Mouse (Mus musculus): ENCODE data around the gene Pde4c. TPM values are rescaled to one million over a fixed set of nuclear protein-coding genes. Genes with fewer than 3 reads are reported as not detected.

The Pde4c gene
- total and polyA plus RNA-seq, 2 experiments, result 10.6 to 28.0 TPM

GRCm38 (mm10) chr8:70757523-70758307 is 34.2 kb downstream of the Pde4c start:
- DNase-seq (ENCODE audit: extremely low read depth, low read depth, low spot score), result no peak
- H3K9ac ChIP-seq (ENCODE audit: low read depth, low read length), result no peak overlapping the region
- no peaks in the 10 kb centered on the region for H3K36me3 ChIP-seq (ENCODE audit: control insufficient read depth, insufficient read depth, low read length)
- no peak overlapping the region for H3K27ac ChIP-seq (replicated peaks; ENCODE audit: insufficient read depth, low read depth, low read length)
- peaks cover 4% of the 10 kb centered on the region; the same call in 1 of the 2 replicates for H3K79me2 ChIP-seq (ENCODE audit: control insufficient read depth, insufficient read depth, low read length)
- 89% methylated on average over 22 of the region's 22 CpGs for WGBS
- H3K4me3 ChIP-seq (ENCODE audit: insufficient read depth, low read depth, low read length), result no peak overlapping the region
- TF ChIP-seq POLR2A (IDR thresholded peaks at IDR 0.05; ENCODE audit: extremely low read depth, insufficient read depth, low read length), result no peak
- TF ChIP-seq CTCF (IDR thresholded peaks at IDR 0.05; ENCODE audit: low read depth, low read length), result peak; percentile 61
- peaks cover 12% of the 10 kb centered on the region for H3K4me1 ChIP-seq (ENCODE audit: control insufficient read depth, insufficient read depth, low read length)
- H3K27me3 ChIP-seq (ENCODE audit: control insufficient read depth, insufficient read depth, low read length), result no peaks in the 10 kb centered on the region

- Histone ChIP-seq H3K27me3 (ENCODE audit: control insufficient read depth, insufficient read depth, low read length) (no peaks in the 10 kb centered on the region), H3K36me3 (ENCODE audit: control insufficient read depth, insufficient read depth, low read length) (no peaks in the 10 kb centered on the region), H3K9ac (ENCODE audit: low read depth, low read length) (no peak overlapping the region), H3K4me1 (ENCODE audit: control insufficient read depth, insufficient read depth, low read length) (peaks cover 12% of the 10 kb centered on the region), H3K79me2 (ENCODE audit: control insufficient read depth, insufficient read depth, low read length) (peaks cover 4% of the 10 kb centered on the region; the same call in 1 of the 2 replicates), H3K4me3 (ENCODE audit: insufficient read depth, low read depth, low read length) (no peak overlapping the region), H3K27ac (replicated peaks; ENCODE audit: insufficient read depth, low read depth, low read length) (no peak overlapping the region)
- WGBS, result 95% methylated on average over 7 of the region's 7 CpGs
- no peak for TF ChIP-seq POLR2A (IDR thresholded peaks at IDR 0.05; ENCODE audit: extremely low read depth, insufficient read depth, low read length)
- no peak for TF ChIP-seq CTCF (IDR thresholded peaks at IDR 0.05; ENCODE audit: low read depth, low read length)
- DNase-seq (ENCODE audit: extremely low read depth, low read depth, low spot score), result no peak
Measured at GRCm38 (mm10) chr8:70758308-70758615, 34.7 kb downstream of the Pde4c start.

GRCm38 (mm10) chr8:70758616-70759561 is 35.4 kb downstream of the Pde4c start:
- H3K4me1 ChIP-seq (ENCODE audit: control insufficient read depth, insufficient read depth, low read length), result peaks cover 14% of the 10 kb centered on the region
- no peak overlapping the region for H3K4me3 ChIP-seq (ENCODE audit: insufficient read depth, low read depth, low read length)
- no peak for TF ChIP-seq POLR2A (IDR thresholded peaks at IDR 0.05; ENCODE audit: extremely low read depth, insufficient read depth, low read length)
- no peak for TF ChIP-seq CTCF (IDR thresholded peaks at IDR 0.05; ENCODE audit: low read depth, low read length)
- H3K27me3 ChIP-seq (ENCODE audit: control insufficient read depth, insufficient read depth, low read length), result no peaks in the 10 kb centered on the region
- WGBS, result 56% methylated on average over 19 of the region's 19 CpGs
- H3K27ac ChIP-seq (replicated peaks; ENCODE audit: insufficient read depth, low read depth, low read length), result no peak overlapping the region
- H3K9ac ChIP-seq (ENCODE audit: low read depth, low read length), result no peak overlapping the region
- H3K36me3 ChIP-seq (ENCODE audit: control insufficient read depth, insufficient read depth, low read length), result no peaks in the 10 kb centered on the region
- no peak for DNase-seq (ENCODE audit: extremely low read depth, low read depth, low spot score)
- peaks cover 4% of the 10 kb centered on the region; the same call in 1 of the 2 replicates for H3K79me2 ChIP-seq (ENCODE audit: control insufficient read depth, insufficient read depth, low read length)

GRCm38 (mm10) chr8:70760350-70760749 is 36.8 kb downstream of the Pde4c start:
- no peaks in the 10 kb centered on the region for H3K27me3 ChIP-seq (ENCODE audit: control insufficient read depth, insufficient read depth, low read length)
- WGBS, result 3% methylated on average over 22 of the region's 22 CpGs
- peak overlapping the region; percentile 92 for H3K9ac ChIP-seq (ENCODE audit: low read depth, low read length)
- H3K27ac ChIP-seq (replicated peaks; ENCODE audit: insufficient read depth, low read depth, low read length), result peak overlapping the region; percentile 54
- H3K4me3 ChIP-seq (ENCODE audit: insufficient read depth, low read depth, low read length), result peak overlapping the region; percentile 71
- no peak for DNase-seq (ENCODE audit: extremely low read depth, low read depth, low spot score)
- no peak for TF ChIP-seq POLR2A (IDR thresholded peaks at IDR 0.05; ENCODE audit: extremely low read depth, insufficient read depth, low read length)
- no peak for TF ChIP-seq CTCF (IDR thresholded peaks at IDR 0.05; ENCODE audit: low read depth, low read length)
- no peaks in the 10 kb centered on the region for H3K36me3 ChIP-seq (ENCODE audit: control insufficient read depth, insufficient read depth, low read length)
- no peaks in the 10 kb centered on the region for H3K79me2 ChIP-seq (ENCODE audit: control insufficient read depth, insufficient read depth, low read length)
- peaks cover 14% of the 10 kb centered on the region for H3K4me1 ChIP-seq (ENCODE audit: control insufficient read depth, insufficient read depth, low read length)

GRCm38 (mm10) chr8:70760775-70761406 is 37.4 kb downstream of the Pde4c start, which contains the start of gene Mpv17l2:
Mpv17l2 (minus strand) TSS chr8:70760946.
- DNase-seq (ENCODE audit: extremely low read depth, low read depth, low spot score), result peak; percentile 98

More at GRCm38 (mm10) chr8:70760775-70761406, 37.4 kb downstream of the Pde4c start, which contains the start of gene Mpv17l2:
- peaks cover 11% of the 10 kb centered on the region for H3K4me1 ChIP-seq (ENCODE audit: control insufficient read depth, insufficient read depth, low read length)
- H3K27me3 ChIP-seq (ENCODE audit: control insufficient read depth, insufficient read depth, low read length), result no peaks in the 10 kb centered on the region
- peak within 1 kb of the TSS; percentile 78 for H3K27ac ChIP-seq (replicated peaks; ENCODE audit: insufficient read depth, low read depth, low read length)
- peak within 1 kb of the TSS; percentile 71 for H3K4me3 ChIP-seq (ENCODE audit: insufficient read depth, low read depth, low read length)
- H3K79me2 ChIP-seq (ENCODE audit: control insufficient read depth, insufficient read depth, low read length), result no peaks in the 10 kb centered on the region
- WGBS, result 1% methylated on average over 55 of the region's 55 CpGs
- peak; percentile 81 for TF ChIP-seq POLR2A (IDR thresholded peaks at IDR 0.05; ENCODE audit: extremely low read depth, insufficient read depth, low read length)
- no peak for TF ChIP-seq CTCF (IDR thresholded peaks at IDR 0.05; ENCODE audit: low read depth, low read length)
- H3K9ac ChIP-seq (ENCODE audit: low read depth, low read length), result peak within 1 kb of the TSS; percentile 92
- no peaks in the 10 kb centered on the region for H3K36me3 ChIP-seq (ENCODE audit: control insufficient read depth, insufficient read depth, low read length)
